Mouse (Mus musculus): Measurements from ENCODE around the gene Ankrd6. TPM values are rescaled to one million over a fixed set of nuclear protein-coding genes. Genes with fewer than 3 reads are reported as not detected.
A peak's percentile ranks its signal among the peaks of the same experiment; 100 is the strongest.

Ankrd6 gene
- polyA plus RNA-seq, 1 experiment from 2014 or later: 4.7 TPM

GRCm38 (mm10) chr4:32905913-32906312 lies 44.7 kb downstream of the Ankrd6 start:
- DNase-seq: no peak
- Histone ChIP-seq H3K4me3 (ENCODE audit: low read depth, low read length) (no peak overlapping the region), H3K27me3 (ENCODE audit: insufficient read depth, low read length) (no peaks in the 10 kb centered on the region), H3K4me1 (ENCODE audit: insufficient read depth) (0 out of 2 replicates have a peak, but pooled peaks cover 3% of the 10 kb centered on the region), H3K27ac (ENCODE audit: low read depth) (no peak overlapping the region), H3K9ac (no peak overlapping the region), H3K9me3 (ENCODE audit: low read depth, low read length) (no peaks in the 10 kb centered on the region), H3K36me3 (ENCODE audit: insufficient read depth) (no peaks in the 10 kb centered on the region), H3K4me2 (no peak overlapping the region)
- WGBS: 92% methylated on average over 2 of the region's 2 CpGs
- no peak for TF ChIP-seq CTCF (IDR thresholded peaks at IDR 0.05; ENCODE audit: low read depth)
- ATAC-seq (ENCODE audit: insufficient read depth): no peak

- ATAC-seq (ENCODE audit: insufficient read depth): no peak
- TF ChIP-seq CTCF (IDR thresholded peaks at IDR 0.05; ENCODE audit: low read depth): no peak
- no peak overlapping the region for H3K4me3 ChIP-seq (ENCODE audit: low read depth, low read length)
- DNase-seq: no peak
- no peaks in the 10 kb centered on the region for H3K9me3 ChIP-seq (ENCODE audit: low read depth, low read length)
- H3K36me3 ChIP-seq (ENCODE audit: insufficient read depth): no peaks in the 10 kb centered on the region
- no peak overlapping the region for H3K4me2 ChIP-seq
- H3K4me1 ChIP-seq (ENCODE audit: insufficient read depth): 0 out of 2 replicates have a peak, but pooled peaks cover 3% of the 10 kb centered on the region
- H3K27ac ChIP-seq (ENCODE audit: low read depth): no peak overlapping the region
- no peak overlapping the region for H3K9ac ChIP-seq
- H3K27me3 ChIP-seq (ENCODE audit: insufficient read depth, low read length): no peaks in the 10 kb centered on the region
- 74% methylated on average over 2 of the region's 2 CpGs for WGBS
Measured at GRCm38 (mm10) chr4:32905381-32905780, 45.3 kb downstream of the Ankrd6 start.

- ATAC-seq (ENCODE audit: insufficient read depth): no peak
- Histone ChIP-seq H3K36me3 (ENCODE audit: insufficient read depth) (no peaks in the 10 kb centered on the region), H3K9ac (no peak overlapping the region), H3K4me2 (no peak overlapping the region), H3K27me3 (ENCODE audit: insufficient read depth, low read length) (no peaks in the 10 kb centered on the region), H3K4me3 (ENCODE audit: low read depth, low read length) (no peak overlapping the region), H3K27ac (ENCODE audit: low read depth) (no peak overlapping the region), H3K4me1 (ENCODE audit: insufficient read depth) (0 out of 2 replicates have a peak, but pooled peaks cover 3% of the 10 kb centered on the region), H3K9me3 (ENCODE audit: low read depth, low read length) (no peaks in the 10 kb centered on the region)
- WGBS: 77% methylated on average over 7 of the region's 7 CpGs
- no peak for DNase-seq
- no peak for TF ChIP-seq CTCF (IDR thresholded peaks at IDR 0.05; ENCODE audit: low read depth)
Measured at GRCm38 (mm10) chr4:32903826-32904225, 46.8 kb downstream of the Ankrd6 start.

GRCm38 (mm10) chr4:32899051-32899450 lies 51.6 kb downstream of the Ankrd6 start:
- Histone ChIP-seq H3K9ac (no peak overlapping the region), H3K36me3 (ENCODE audit: insufficient read depth) (no peaks in the 10 kb centered on the region), H3K27ac (ENCODE audit: low read depth) (no peak overlapping the region), H3K4me1 (ENCODE audit: insufficient read depth) (no peaks in the 10 kb centered on the region), H3K9me3 (ENCODE audit: low read depth, low read length) (peaks cover 6% of the 10 kb centered on the region), H3K27me3 (ENCODE audit: insufficient read depth, low read length) (no peaks in the 10 kb centered on the region), H3K4me2 (no peak overlapping the region), H3K4me3 (ENCODE audit: low read depth, low read length) (no peak overlapping the region)
- DNase-seq: no peak
- WGBS: 55% methylated on average over 4 of the region's 4 CpGs
- no peak for ATAC-seq (ENCODE audit: insufficient read depth)
- no peak for TF ChIP-seq CTCF (IDR thresholded peaks at IDR 0.05; ENCODE audit: low read depth)

GRCm38 (mm10) chr4:32891341-32891740 lies 59.3 kb downstream of the Ankrd6 start:
- H3K27ac ChIP-seq (ENCODE audit: low read depth): no peak overlapping the region
- H3K4me1 ChIP-seq (ENCODE audit: insufficient read depth): peaks cover 7% of the 10 kb centered on the region; the same call in 1 of the 2 replicates
- H3K4me2 ChIP-seq: no peak overlapping the region
- no peaks in the 10 kb centered on the region for H3K27me3 ChIP-seq (ENCODE audit: insufficient read depth, low read length)
- peaks cover 15% of the 10 kb centered on the region for H3K9me3 ChIP-seq (ENCODE audit: low read depth, low read length)
- no peak for TF ChIP-seq CTCF (IDR thresholded peaks at IDR 0.05; ENCODE audit: low read depth)
- ATAC-seq (ENCODE audit: insufficient read depth): no peak
- 91% methylated on average over 10 of the region's 10 CpGs for WGBS
- no peak overlapping the region for H3K4me3 ChIP-seq (ENCODE audit: low read depth, low read length)
- no peak overlapping the region for H3K9ac ChIP-seq
- no peaks in the 10 kb centered on the region for H3K36me3 ChIP-seq (ENCODE audit: insufficient read depth)
- DNase-seq: no peak

GRCm38 (mm10) chr4:32890735-32891098 lies 59.9 kb downstream of the Ankrd6 start:
- H3K4me3 ChIP-seq (ENCODE audit: low read depth, low read length): no peak overlapping the region
- 71% methylated on average over 5 of the region's 5 CpGs for WGBS
- DNase-seq (no peak), ATAC-seq (ENCODE audit: insufficient read depth) (no peak)
- no peaks in the 10 kb centered on the region for H3K36me3 ChIP-seq (ENCODE audit: insufficient read depth)
- H3K4me1 ChIP-seq (ENCODE audit: insufficient read depth): peaks cover 7% of the 10 kb centered on the region; the same call in 1 of the 2 replicates
- no peak overlapping the region for H3K9ac ChIP-seq
- no peaks in the 10 kb centered on the region for H3K27me3 ChIP-seq (ENCODE audit: insufficient read depth, low read length)
- H3K27ac ChIP-seq (ENCODE audit: low read depth): no peak overlapping the region
- peaks cover 15% of the 10 kb centered on the region for H3K9me3 ChIP-seq (ENCODE audit: low read depth, low read length)
- no peak overlapping the region for H3K4me2 ChIP-seq
- no peak for TF ChIP-seq CTCF (IDR thresholded peaks at IDR 0.05; ENCODE audit: low read depth)

- 0 out of 2 replicates have a peak overlapping the region, but pooled peaks have one; percentile 6 for H3K4me2 ChIP-seq
- H3K9me3 ChIP-seq (ENCODE audit: low read depth, low read length): peaks cover 15% of the 10 kb centered on the region
- no peaks in the 10 kb centered on the region for H3K36me3 ChIP-seq (ENCODE audit: insufficient read depth)
- WGBS: 21% methylated on average over 10 of the region's 10 CpGs
- no peak overlapping the region; the same call in 1 of the 2 replicates for H3K27ac ChIP-seq (ENCODE audit: low read depth)
- peaks cover 7% of the 10 kb centered on the region; the same call in 1 of the 2 replicates for H3K4me1 ChIP-seq (ENCODE audit: insufficient read depth)
- TF ChIP-seq CTCF (IDR thresholded peaks at IDR 0.05; ENCODE audit: low read depth): peak; percentile 20; the same call in 1 of the 2 replicates
- peak; percentile 21 for DNase-seq
- no peak for ATAC-seq (ENCODE audit: insufficient read depth)
- no peak overlapping the region for H3K9ac ChIP-seq
- H3K27me3 ChIP-seq (ENCODE audit: insufficient read depth, low read length): no peaks in the 10 kb centered on the region
- no peak overlapping the region for H3K4me3 ChIP-seq (ENCODE audit: low read depth, low read length)
Measured at GRCm38 (mm10) chr4:32889996-32890734, 60.5 kb downstream of the Ankrd6 start.
